Mouse (Mus musculus): ENCODE measurements around the gene Gm11758. TPM values are rescaled to one million over a fixed set of nuclear protein-coding genes. Genes with fewer than 3 reads are reported as not detected.
"Not testable (repeated sequence)": the region's sequence is repeated elsewhere in the genome, so short reads cannot be mapped to it uniquely, and the experiment has no call there.

The Gm11758 gene
- not detected in 2 replicates for polyA plus RNA-seq (2012; rRNA removed)

DNA sequence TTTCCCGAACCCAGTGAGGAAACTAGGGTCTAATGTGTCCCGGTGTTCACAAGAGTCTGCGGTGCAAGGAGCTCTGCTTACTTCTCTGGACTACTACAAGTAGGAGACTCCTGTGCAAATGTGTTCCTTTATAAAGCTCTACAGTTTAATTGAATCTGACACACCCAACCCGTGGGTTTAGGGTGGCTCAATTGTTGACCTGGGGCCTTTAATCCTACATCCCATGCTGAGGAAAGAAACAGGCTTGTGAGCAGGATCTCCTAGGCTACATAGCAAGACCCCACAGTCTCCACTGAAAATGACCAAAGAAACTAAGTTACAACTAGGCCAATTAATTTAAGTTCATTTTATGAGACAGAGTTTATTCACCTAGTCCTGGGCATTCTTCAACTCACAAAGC, at the start of gene Gm11758:
TSS of gene Gm11758 (minus strand) at position 101 of the 400 bp plus-strand sequence.
- not testable (repeated sequence) for H3K27ac ChIP-seq (ENCODE audit: insufficient read depth, low read depth, low read length); H3K27me3 ChIP-seq (ENCODE audit: control insufficient read depth, insufficient read depth, low read length); H3K36me3 ChIP-seq (ENCODE audit: control insufficient read depth, insufficient read depth, low read length); H3K4me1 ChIP-seq (ENCODE audit: control insufficient read depth, insufficient read depth, insufficient read length, low read length); H3K4me3 ChIP-seq (ENCODE audit: low read depth, low read length)
- no CpG with 5 or more reads among the region's 4 CpGs for WGBS

DNA sequence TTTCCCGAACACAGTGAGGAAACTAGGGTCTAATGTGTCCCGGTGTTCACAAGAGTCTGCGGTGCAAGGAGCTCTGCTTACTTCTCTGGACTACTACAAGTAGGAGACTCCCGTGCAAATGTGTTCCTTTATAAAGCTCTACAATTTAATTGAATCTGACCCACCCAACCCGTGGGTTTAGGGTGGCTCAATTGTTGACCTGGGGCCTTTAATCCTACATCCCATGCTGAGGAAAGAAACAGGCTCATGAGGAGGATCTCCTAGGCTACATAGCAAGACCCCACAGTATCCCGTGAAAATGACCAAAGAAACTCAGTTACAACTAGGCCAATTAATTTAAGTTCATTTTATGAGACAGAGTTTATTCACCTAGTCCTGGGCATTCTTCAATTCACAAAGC, 44.6 kb upstream of the Gm11758 start, which contains the start of gene Gm11756:
TSS of gene Gm11756 (minus strand) at position 101 of the 400 bp plus-strand sequence.
- WGBS: 82% methylated on average over 6 of the region's 6 CpGs
- H3K27me3 ChIP-seq (ENCODE audit: control insufficient read depth, insufficient read depth, low read length); H3K4me3 ChIP-seq (ENCODE audit: low read depth, low read length); H3K27ac ChIP-seq (ENCODE audit: insufficient read depth, low read depth, low read length); H3K4me1 ChIP-seq (ENCODE audit: control insufficient read depth, insufficient read depth, insufficient read length, low read length); H3K36me3 ChIP-seq (ENCODE audit: control insufficient read depth, insufficient read depth, low read length): not testable (repeated sequence)

DNA sequence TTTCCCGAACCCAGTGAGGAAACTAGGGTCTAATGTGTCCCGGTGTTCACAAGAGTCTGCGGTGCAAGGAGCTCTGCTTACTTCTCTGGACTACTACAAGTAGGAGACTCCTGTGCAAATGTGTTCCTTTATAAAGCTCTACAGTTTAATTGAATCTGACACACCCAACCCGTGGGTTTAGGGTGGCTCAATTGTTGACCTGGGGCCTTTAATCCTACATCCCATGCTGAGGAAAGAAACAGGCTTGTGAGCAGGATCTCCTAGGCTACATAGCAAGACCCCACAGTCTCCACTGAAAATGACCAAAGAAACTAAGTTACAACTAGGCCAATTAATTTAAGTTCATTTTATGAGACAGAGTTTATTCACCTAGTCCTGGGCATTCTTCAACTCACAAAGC, 29.8 kb upstream of the Gm11758 start, which contains the start of gene Gm13871:
TSS of gene Gm13871 (minus strand) at position 101 of the 400 bp plus-strand sequence.
- H3K4me3 ChIP-seq (ENCODE audit: low read depth, low read length); H3K36me3 ChIP-seq (ENCODE audit: control insufficient read depth, insufficient read depth, low read length); H3K27ac ChIP-seq (ENCODE audit: insufficient read depth, low read depth, low read length); H3K27me3 ChIP-seq (ENCODE audit: control insufficient read depth, insufficient read depth, low read length); H3K4me1 ChIP-seq (ENCODE audit: control insufficient read depth, insufficient read depth, insufficient read length, low read length): not testable (repeated sequence)
- no CpG with 5 or more reads among the region's 4 CpGs for WGBS

DNA sequence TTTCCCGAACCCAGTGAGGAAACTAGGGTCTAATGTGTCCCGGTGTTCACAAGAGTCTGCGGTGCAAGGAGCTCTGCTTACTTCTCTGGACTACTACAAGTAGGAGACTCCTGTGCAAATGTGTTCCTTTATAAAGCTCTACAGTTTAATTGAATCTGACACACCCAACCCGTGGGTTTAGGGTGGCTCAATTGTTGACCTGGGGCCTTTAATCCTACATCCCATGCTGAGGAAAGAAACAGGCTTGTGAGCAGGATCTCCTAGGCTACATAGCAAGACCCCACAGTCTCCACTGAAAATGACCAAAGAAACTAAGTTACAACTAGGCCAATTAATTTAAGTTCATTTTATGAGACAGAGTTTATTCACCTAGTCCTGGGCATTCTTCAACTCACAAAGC, 14.9 kb upstream of the Gm11758 start, which contains the start of gene Gm11757:
TSS of gene Gm11757 (minus strand) at position 101 of the 400 bp plus-strand sequence.
- H3K27ac ChIP-seq (ENCODE audit: insufficient read depth, low read depth, low read length); H3K27me3 ChIP-seq (ENCODE audit: control insufficient read depth, insufficient read depth, low read length); H3K4me1 ChIP-seq (ENCODE audit: control insufficient read depth, insufficient read depth, insufficient read length, low read length); H3K36me3 ChIP-seq (ENCODE audit: control insufficient read depth, insufficient read depth, low read length); H3K4me3 ChIP-seq (ENCODE audit: low read depth, low read length): not testable (repeated sequence)
- WGBS: no CpG with 5 or more reads among the region's 4 CpGs

DNA sequence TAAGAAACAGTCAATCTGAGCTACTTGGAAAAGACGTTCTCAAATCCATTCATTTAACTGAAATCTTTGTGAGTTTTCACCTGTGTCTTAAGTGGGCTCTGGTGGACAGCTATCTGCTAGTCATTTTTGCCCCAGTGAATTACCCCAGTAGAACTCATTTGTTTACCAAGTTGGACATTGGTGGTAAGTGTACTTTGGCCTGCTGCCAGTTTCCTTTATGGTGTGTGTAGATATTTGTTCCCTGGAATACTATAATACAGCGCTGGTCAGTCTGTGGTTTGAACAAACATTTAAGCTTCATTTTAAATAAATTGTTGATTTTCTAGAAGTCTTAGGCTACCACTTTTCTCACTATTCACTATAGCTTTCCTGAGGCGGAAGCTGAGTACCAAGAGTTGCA, 49.5 kb downstream of the Gm11758 start:
- no peak overlapping the region for H3K4me3 ChIP-seq (ENCODE audit: low read depth, low read length)
- H3K4me1 ChIP-seq (ENCODE audit: control insufficient read depth, insufficient read depth, insufficient read length, low read length): no peaks in the 10 kb centered on the region
- no peaks in the 10 kb centered on the region for H3K27me3 ChIP-seq (ENCODE audit: control insufficient read depth, insufficient read depth, low read length)
- no peak overlapping the region for H3K27ac ChIP-seq (ENCODE audit: insufficient read depth, low read depth, low read length)
- TF ChIP-seq POLR2A (IDR thresholded peaks at IDR 0.05; ENCODE audit: low read depth, low read length) (no peak), CTCF (IDR thresholded peaks at IDR 0.05; ENCODE audit: extremely low read depth, insufficient read length, insufficient replicate concordance, low read depth, low read length) (no peak)
- no peaks in the 10 kb centered on the region for H3K36me3 ChIP-seq (ENCODE audit: control insufficient read depth, insufficient read depth, low read length)
- WGBS: 23% methylated on average over 3 of the region's 3 CpGs

Other genes starting within 250 kb of the Gm11758 start
- not detected in 2 replicates for gene Gm11236, start 238.1 kb downstream of the Gm11758 start, polyA plus RNA-seq (2012; rRNA removed)
- gene Gm11239, start 207.9 kb downstream of the Gm11758 start, polyA plus RNA-seq (2012; rRNA removed): not detected in 2 replicates
- not detected in 2 replicates for gene Gm428, start 192.8 kb downstream of the Gm11758 start, polyA plus RNA-seq (2012; rRNA removed)
- gene Rasef, start 85.3 kb downstream of the Gm11758 start, polyA plus RNA-seq (2012; rRNA removed): 3.9 and 4.3 TPM in 2 replicates
- not detected in 2 replicates for gene Gm11757, start 14.8 kb upstream of the Gm11758 start, polyA plus RNA-seq (2012; rRNA removed)
- gene Gm13871, start 29.7 kb upstream of the Gm11758 start, polyA plus RNA-seq (2012; rRNA removed): not detected in 2 replicates
- not detected in 2 replicates for gene Gm11756, start 44.5 kb upstream of the Gm11758 start, polyA plus RNA-seq (2012; rRNA removed)
- not detected in 2 replicates for gene 2310002L09Rik, start 74.6 kb upstream of the Gm11758 start, polyA plus RNA-seq (2012; rRNA removed)
- gene Frmd3, start 137.2 kb upstream of the Gm11758 start, polyA plus RNA-seq (2012; rRNA removed): 0.11 and 0.47 TPM in 2 replicates

Data from small intestine, adult 2 months (tissue).